Mouse (Mus musculus) kidney, embryonic 16.5 days (tissue): ENCODE results near the gene Inppl1. TPM values are rescaled to one million over a fixed set of nuclear protein-coding genes. Genes with fewer than 3 reads are reported as not detected.

Experiments used
- ATAC-seq: fragments of 200-750 bp; cut with Nextera tagmentation; 2 replicates; pipeline ENCODE4 v1.8.0; 2017; ENCODE audit warnings: moderate TSS enrichment; ENCODE audit not compliant: low FRiP score, low TSS enrichment
- H3K27ac ChIP-seq: fragments of 300-500 bp; sonication (generic); 2 replicates; pipeline ENCODE4 v1.5.1; 2014; ENCODE audit warnings: low read length
- H3K27me3 ChIP-seq: fragments of 300-500 bp; sonication (generic); 2 replicates; pipeline ENCODE4 v1.6.1; 2014; ENCODE audit warnings: low read length, control low read depth, mixed read lengths; ENCODE audit not compliant: insufficient read depth
- H3K36me3 ChIP-seq: fragments of 300-500 bp; sonication (generic); 2 replicates; pipeline ENCODE4 v1.6.1; 2014; ENCODE audit warnings: low read length, control low read depth, mixed read lengths; ENCODE audit not compliant: insufficient read depth
- H3K4me1 ChIP-seq: fragments of 300-500 bp; sonication (generic); 2 replicates; pipeline ENCODE4 v1.6.1; 2014; ENCODE audit warnings: low read length, control low read depth, mixed read lengths; ENCODE audit not compliant: insufficient read depth
- H3K4me2 ChIP-seq: fragments of 300-500 bp; sonication (generic); replicated peaks from 2 replicates; pipeline ENCODE4 v1.6.1; 2014; ENCODE audit warnings: low read depth, low read length
- H3K4me3 ChIP-seq: fragments of 300-500 bp; sonication (generic); 2 replicates; pipeline ENCODE4 v1.5.1; 2014; ENCODE audit warnings: mild to moderate bottlenecking, low read length
- H3K9ac ChIP-seq: fragments of 300-500 bp; sonication (generic); replicated peaks from 2 replicates; pipeline ENCODE4 v1.6.1; 2014; ENCODE audit warnings: low read length
- H3K9me3 ChIP-seq: fragments of 300-500 bp; sonication (generic); 2 replicates; pipeline ENCODE4 v1.6.1; 2016; ENCODE audit warnings: low read length, control low read depth
- WGBS: fragments of 180-500 bp; shearing (Covaris S2); extraction: QIAGEN DNeasy Blood & Tissue Kit; methylation state at CpG from one replicate; pipeline ENCODE4 v1.1.7; 2014; 5-methylcytosine and 5-hydroxymethylcytosine counted together
- polyA plus RNA-seq: library from polyadenylated mRNA; unstranded; fragments of >200 nt; fragmentation: Nextera tagmentation; extraction: Ambion mirVana; gene quantifications from 2 replicates; pipeline ENCODE4 v1.2.1, GENCODE M21; 2015

Inppl1 gene
- polyA plus RNA-seq, 1 experiment from 2014 or later, result 55.6 TPM

GRCm38 (mm10) chr7:101868241-101869162, 30.5 kb upstream of the Inppl1 start:
- ATAC-seq, result peak; percentile 79
- H3K4me2 ChIP-seq, result peak overlapping the region; percentile 40
- peaks cover 18% of the 10 kb centered on the region for H3K4me1 ChIP-seq
- no peaks in the 10 kb centered on the region for H3K36me3 ChIP-seq
- H3K9me3 ChIP-seq, result no peaks in the 10 kb centered on the region
- H3K4me3 ChIP-seq, result peak overlapping the region; percentile 10; the same call in 1 of the 2 replicates
- H3K9ac ChIP-seq, result 0 out of 2 replicates have a peak overlapping the region, but pooled peaks have one; percentile 9
- peak overlapping the region; percentile 80 for H3K27ac ChIP-seq
- WGBS, result 44% methylated on average over 13 of the region's 13 CpGs
- H3K27me3 ChIP-seq, result no peaks in the 10 kb centered on the region

- Histone ChIP-seq H3K4me3 (no peak overlapping the region), H3K9me3 (no peaks in the 10 kb centered on the region), H3K27me3 (no peaks in the 10 kb centered on the region), H3K27ac (no peak overlapping the region), H3K36me3 (no peaks in the 10 kb centered on the region), H3K4me1 (peaks cover 18% of the 10 kb centered on the region), H3K4me2 (no peak overlapping the region), H3K9ac (no peak overlapping the region)
- no peak for ATAC-seq
- WGBS, result 90% methylated on average over 4 of the region's 4 CpGs
These were observed 29.5 kb upstream of the Inppl1 start for GRCm38 (mm10) chr7:101867482-101867881.

- Histone ChIP-seq H3K9ac (no peak overlapping the region), H3K4me1 (peaks cover 18% of the 10 kb centered on the region), H3K36me3 (no peaks in the 10 kb centered on the region), H3K27ac (no peak overlapping the region), H3K9me3 (no peaks in the 10 kb centered on the region), H3K4me2 (no peak overlapping the region), H3K4me3 (no peak overlapping the region), H3K27me3 (no peaks in the 10 kb centered on the region)
- ATAC-seq, result no peak
- WGBS, result 79% methylated on average over 11 of the region's 11 CpGs
These were observed 28.6 kb upstream of the Inppl1 start for GRCm38 (mm10) chr7:101866491-101867265.

GRCm38 (mm10) chr7:101863415-101863814, 25.4 kb upstream of the Inppl1 start, which contains the start of gene Anapc15:
Gene Anapc15 (plus strand): TSS chr7:101863715.
- ATAC-seq, result no peak
- WGBS, result 67% methylated on average over 3 of the region's 3 CpGs
- H3K27ac ChIP-seq, result no peak within 1 kb of the TSS

GRCm38 (mm10) chr7:101862291-101862690, 24.3 kb upstream of the Inppl1 start:
- no peaks in the 10 kb centered on the region for H3K36me3 ChIP-seq
- no peak overlapping the region for H3K4me2 ChIP-seq
- no peak overlapping the region for H3K27ac ChIP-seq
- WGBS, result 72% methylated on average over 3 of the region's 3 CpGs
- H3K4me1 ChIP-seq, result no peaks in the 10 kb centered on the region
- no peak for ATAC-seq
- no peak overlapping the region for H3K4me3 ChIP-seq
- no peaks in the 10 kb centered on the region for H3K9me3 ChIP-seq
- no peak overlapping the region for H3K9ac ChIP-seq
- no peaks in the 10 kb centered on the region for H3K27me3 ChIP-seq

More at GRCm38 (mm10) chr7:101863415-101863814, 25.4 kb upstream of the Inppl1 start, which contains the start of gene Anapc15:
- H3K36me3 ChIP-seq, result no peaks in the 10 kb centered on the region
- H3K9me3 ChIP-seq, result no peaks in the 10 kb centered on the region
- H3K4me3 ChIP-seq, result no peak within 1 kb of the TSS
- peaks cover 6% of the 10 kb centered on the region for H3K4me1 ChIP-seq
- H3K9ac ChIP-seq, result no peak within 1 kb of the TSS
- no peak within 1 kb of the TSS for H3K4me2 ChIP-seq
- no peaks in the 10 kb centered on the region for H3K27me3 ChIP-seq

- H3K4me2 ChIP-seq, result no peak overlapping the region
- no peak overlapping the region for H3K4me3 ChIP-seq
- no peak for ATAC-seq
- H3K27ac ChIP-seq, result no peak overlapping the region
- H3K36me3 ChIP-seq, result no peaks in the 10 kb centered on the region
- no peaks in the 10 kb centered on the region for H3K4me1 ChIP-seq
- H3K27me3 ChIP-seq, result no peaks in the 10 kb centered on the region
- H3K9me3 ChIP-seq, result no peaks in the 10 kb centered on the region
- no peak overlapping the region for H3K9ac ChIP-seq
These were observed 22.9 kb upstream of the Inppl1 start for GRCm38 (mm10) chr7:101860978-101861377.

- H3K9me3 ChIP-seq, result no peaks in the 10 kb centered on the region
- no peak overlapping the region for H3K4me3 ChIP-seq
- no peaks in the 10 kb centered on the region for H3K27me3 ChIP-seq
- no peak overlapping the region for H3K4me2 ChIP-seq
- H3K27ac ChIP-seq, result no peak overlapping the region
- no peak for ATAC-seq
- no peaks in the 10 kb centered on the region for H3K36me3 ChIP-seq
- no peaks in the 10 kb centered on the region for H3K4me1 ChIP-seq
- H3K9ac ChIP-seq, result no peak overlapping the region
- WGBS, result 77% methylated on average over 9 of the region's 9 CpGs
These were observed 20.3 kb upstream of the Inppl1 start for GRCm38 (mm10) chr7:101858362-101858761.

GRCm38 (mm10) chr7:101857094-101857493, 19.1 kb upstream of the Inppl1 start, which contains the start of gene Folr2:
Gene Folr2 (minus strand): TSS chr7:101857194.
- no peak within 1 kb of the TSS for H3K27ac ChIP-seq
- H3K4me1 ChIP-seq, result no peaks in the 10 kb centered on the region
- no peaks in the 10 kb centered on the region for H3K36me3 ChIP-seq
- 88% methylated on average over 4 of the region's 4 CpGs for WGBS
- no peak for ATAC-seq
- no peak within 1 kb of the TSS for H3K4me2 ChIP-seq
- no peaks in the 10 kb centered on the region for H3K27me3 ChIP-seq
- no peak within 1 kb of the TSS for H3K4me3 ChIP-seq
- H3K9me3 ChIP-seq, result no peaks in the 10 kb centered on the region
- no peak within 1 kb of the TSS for H3K9ac ChIP-seq

GRCm38 (mm10) chr7:101853816-101854215, 15.8 kb upstream of the Inppl1 start:
- H3K27ac ChIP-seq, result no peak overlapping the region
- WGBS, result 84% methylated on average over 2 of the region's 2 CpGs
- no peaks in the 10 kb centered on the region for H3K9me3 ChIP-seq
- H3K9ac ChIP-seq, result no peak overlapping the region
- no peaks in the 10 kb centered on the region for H3K36me3 ChIP-seq
- no peak overlapping the region for H3K4me3 ChIP-seq
- no peak for ATAC-seq
- H3K4me2 ChIP-seq, result no peak overlapping the region
- no peaks in the 10 kb centered on the region for H3K4me1 ChIP-seq
- no peaks in the 10 kb centered on the region for H3K27me3 ChIP-seq
